Mouse (Mus musculus) splenic B cell, adult 2 months (primary cell): Measurements from ENCODE around the gene Fasn.
"Not testable (repeated sequence)": the region's sequence is repeated elsewhere in the genome, so short reads cannot be mapped to it uniquely, and the experiment has no call there.

Experiments used
- DNase-seq: peaks from one replicate; pipeline ENCODE4 v3.0.0-alpha.2; 2011; ENCODE audit warnings: low read depth, low spot score
- H3K27me3 ChIP-seq: 2 replicates; pipeline ENCODE4 v1.6.1; 2012; ENCODE audit warnings: mild to moderate bottlenecking, low read length, moderate library complexity, mixed read lengths; ENCODE audit not compliant: control insufficient read depth, poor library complexity, insufficient read depth, severe bottlenecking
- H3K36me3 ChIP-seq: 2 replicates; pipeline ENCODE4 v1.6.1; 2012; ENCODE audit warnings: mild to moderate bottlenecking, low read length, moderate library complexity, mixed read lengths; ENCODE audit not compliant: control insufficient read depth, poor library complexity, insufficient read depth, severe bottlenecking

Gene Fasn

GRCm38 (mm10) chr11:120823956-120824786 is at the start of gene Fasn:
Gene Fasn (minus strand): TSS chr11:120824547.
- H3K36me3 ChIP-seq: peaks cover 12% of the 10 kb centered on the region
- no peaks in the 10 kb centered on the region for H3K27me3 ChIP-seq
- DNase-seq: peak; percentile 97

GRCm38 (mm10) chr11:120873206-120873605 is 48.9 kb upstream of the Fasn start:
- Histone ChIP-seq H3K36me3 (no peaks in the 10 kb centered on the region), H3K27me3 (no peaks in the 10 kb centered on the region)
- DNase-seq: no peak

- H3K36me3 ChIP-seq: no peaks in the 10 kb centered on the region
- no peak for DNase-seq
- H3K27me3 ChIP-seq: no peaks in the 10 kb centered on the region
Measured at GRCm38 (mm10) chr11:120871521-120871920, 47.2 kb upstream of the Fasn start.

GRCm38 (mm10) chr11:120865816-120866215 is 41.5 kb upstream of the Fasn start:
- no peaks in the 10 kb centered on the region for H3K27me3 ChIP-seq
- H3K36me3 ChIP-seq: no peaks in the 10 kb centered on the region
- no peak for DNase-seq

GRCm38 (mm10) chr11:120862819-120863218 is 38.5 kb upstream of the Fasn start:
- Histone ChIP-seq H3K36me3 (no peaks in the 10 kb centered on the region), H3K27me3 (no peaks in the 10 kb centered on the region)
- no peak for DNase-seq

GRCm38 (mm10) chr11:120855938-120856337 is 31.6 kb upstream of the Fasn start:
- not testable (repeated sequence) for H3K36me3 ChIP-seq, DNase-seq

GRCm38 (mm10) chr11:120853788-120854187 is 29.4 kb upstream of the Fasn start:
- Histone ChIP-seq H3K27me3 (no peaks in the 10 kb centered on the region), H3K36me3 (no peaks in the 10 kb centered on the region)
- no peak for DNase-seq

More at GRCm38 (mm10) chr11:120855938-120856337, 31.6 kb upstream of the Fasn start:
- not testable (repeated sequence) for H3K27me3 ChIP-seq

- DNase-seq: no peak
- no peaks in the 10 kb centered on the region for H3K36me3 ChIP-seq
- H3K27me3 ChIP-seq: no peaks in the 10 kb centered on the region
Measured at GRCm38 (mm10) chr11:120853158-120853557, 28.8 kb upstream of the Fasn start.

- H3K36me3 ChIP-seq: no peaks in the 10 kb centered on the region
- no peak for DNase-seq
- no peaks in the 10 kb centered on the region for H3K27me3 ChIP-seq
Measured at GRCm38 (mm10) chr11:120852083-120852935, 28.0 kb upstream of the Fasn start.

GRCm38 (mm10) chr11:120851582-120851981 is 27.2 kb upstream of the Fasn start:
- Histone ChIP-seq H3K27me3 (no peaks in the 10 kb centered on the region), H3K36me3 (no peaks in the 10 kb centered on the region)
- no peak for DNase-seq

GRCm38 (mm10) chr11:120851132-120851531 is 26.8 kb upstream of the Fasn start:
- DNase-seq: no peak
- no peaks in the 10 kb centered on the region for H3K36me3 ChIP-seq
- no peaks in the 10 kb centered on the region for H3K27me3 ChIP-seq

- H3K36me3 ChIP-seq: no peaks in the 10 kb centered on the region
- H3K27me3 ChIP-seq: no peaks in the 10 kb centered on the region
- DNase-seq: peak; percentile 14
Measured at GRCm38 (mm10) chr11:120850331-120851030, 26.1 kb upstream of the Fasn start.

GRCm38 (mm10) chr11:120846725-120847475 is 22.6 kb upstream of the Fasn start:
- Histone ChIP-seq H3K36me3 (no peaks in the 10 kb centered on the region), H3K27me3 (no peaks in the 10 kb centered on the region)
- no peak for DNase-seq

GRCm38 (mm10) chr11:120844329-120844728 is 20.0 kb upstream of the Fasn start:
- Histone ChIP-seq H3K27me3 (no peaks in the 10 kb centered on the region; the same call in 1 of the 2 replicates), H3K36me3 (no peaks in the 10 kb centered on the region)
- no peak for DNase-seq
